Mouse (Mus musculus) MEL (cell line): ENCODE measurements around the gene Gpx3. TPM values are rescaled to one million over a fixed set of nuclear protein-coding genes. Genes with fewer than 3 reads are reported as not detected.

Experiments
- DNase-seq: peaks from one replicate; pipeline ENCODE4 v3.0.0; 2011; ENCODE audit warnings: low read depth, low spot score
- H3K27ac ChIP-seq: 2 replicates; pipeline ENCODE4 v1.5.1; 2012; ENCODE audit warnings: low read depth, mild to moderate bottlenecking, control low read depth, low read length, moderate library complexity; ENCODE audit not compliant: control insufficient read depth
- H3K27me3 ChIP-seq, 2 experiments: fragments of 150-350 bp in 1 of 2; sonication (generic) in 1 of 2; 2 replicates each; pipeline ENCODE4 v1.6.1; 2012; ENCODE audit warnings: low read length in 2 of 2, mild to moderate bottlenecking in 2 of 2, improper control_type of control experiment in 1 of 2, moderate library complexity in 1 of 2; ENCODE audit not compliant: insufficient read depth in 2 of 2, control insufficient read depth in 1 of 2
- H3K36me3 ChIP-seq, 2 experiments: 2 replicates each; pipeline ENCODE4 v1.6.1; 2012 to 2014; ENCODE audit warnings: low read length in 2 of 2, improper control_type of control experiment in 1 of 2, inconsistent platforms in 1 of 2, mild to moderate bottlenecking in 1 of 2; ENCODE audit not compliant: insufficient read depth in 2 of 2, control insufficient read depth in 1 of 2
- H3K4me1 ChIP-seq, 2 experiments: fragments of 150-350 bp in 1 of 2; sonication (generic) in 1 of 2; 2 replicates each; pipeline ENCODE4 v1.6.1; 2012; ENCODE audit warnings: low read length in 2 of 2, improper control_type of control experiment in 1 of 2, mild to moderate bottlenecking in 1 of 2; ENCODE audit not compliant: insufficient read depth in 2 of 2, control insufficient read depth in 1 of 2
- H3K4me3 ChIP-seq, 2 experiments: fragments of 150-350 bp in 1 of 2; sonication (generic) in 1 of 2; 2 replicates each; pipeline ENCODE4 v1.5.1; 2012; ENCODE audit warnings: low read depth in 2 of 2, low read length in 2 of 2, mild to moderate bottlenecking in 2 of 2, moderate library complexity in 2 of 2, control low read depth in 1 of 2, improper control_type of control experiment in 1 of 2; ENCODE audit not compliant: control insufficient read depth in 1 of 2, insufficient read depth in 1 of 2
- H3K79me2 ChIP-seq: 2 replicates; pipeline ENCODE4 v1.6.1; 2012; ENCODE audit warnings: mild to moderate bottlenecking, low read length, moderate library complexity; ENCODE audit not compliant: control insufficient read depth, poor library complexity, insufficient read depth
- H3K9ac ChIP-seq: 2 replicates; pipeline ENCODE4 v1.6.1; 2012; ENCODE audit warnings: low read depth, mild to moderate bottlenecking, control low read depth, low read length, moderate library complexity; ENCODE audit not compliant: control insufficient read depth, poor library complexity, severe bottlenecking
- H3K9me3 ChIP-seq: fragments of 150-350 bp; sonication (generic); replicated peaks from 2 replicates; pipeline ENCODE4 v1.6.1; 2012; ENCODE audit warnings: mild to moderate bottlenecking, low read length, improper control_type of control experiment, moderate library complexity; ENCODE audit not compliant: insufficient read depth
- BHLHE40 ChIP-seq: IDR thresholded peaks from 2 replicates; pipeline ENCODE4 v1.6.1; 2012; ENCODE audit warnings: low read depth, mild to moderate bottlenecking, inconsistent platforms, low read length, improper control_type of control experiment, borderline replicate concordance
- CHD2 ChIP-seq: IDR thresholded peaks from 2 replicates; pipeline ENCODE4 v1.6.1; 2011; ENCODE audit warnings: low read length, improper control_type of control experiment
- ELF1 ChIP-seq: IDR thresholded peaks from 2 replicates; pipeline ENCODE4 v1.6.1; 2014; ENCODE audit warnings: low read depth, mild to moderate bottlenecking, inconsistent platforms, low read length, improper control_type of control experiment, moderate library complexity
- EP300 ChIP-seq, 2 experiments: IDR thresholded peaks; 2 replicates each; pipeline ENCODE4 v1.6.1; 2011; ENCODE audit warnings: improper control_type of control experiment in 2 of 2, low read length in 2 of 2, low read depth in 1 of 2, mild to moderate bottlenecking in 1 of 2
- GATA1 ChIP-seq: IDR thresholded peaks from 2 replicates; pipeline ENCODE4 v1.6.1; 2011; ENCODE audit warnings: low read depth, low read length, improper control_type of control experiment
- HCFC1 ChIP-seq: IDR thresholded peaks from 2 replicates; pipeline ENCODE4 v1.6.1; 2012; ENCODE audit warnings: low read depth, mild to moderate bottlenecking, inconsistent platforms, low read length, improper control_type of control experiment, moderate library complexity
- JUND ChIP-seq: IDR thresholded peaks from 2 replicates; pipeline ENCODE4 v1.6.1; 2011; ENCODE audit warnings: low read depth, mild to moderate bottlenecking, improper control_type of control experiment, low read length
- KAT2A ChIP-seq: conservative IDR thresholded peaks from 2 replicates; pipeline ENCODE4 v1.6.1; 2012; ENCODE audit warnings: low read depth, low read length, improper control_type of control experiment, inconsistent platforms
- MAFK ChIP-seq: IDR thresholded peaks from 2 replicates; pipeline ENCODE4 v1.6.1; 2011; ENCODE audit warnings: low read depth, mild to moderate bottlenecking, low read length, improper control_type of control experiment, borderline replicate concordance
- MAX ChIP-seq: IDR thresholded peaks from 2 replicates; pipeline ENCODE4 v1.6.1; 2011; ENCODE audit warnings: low read length, improper control_type of control experiment
- MAZ ChIP-seq: IDR thresholded peaks from 2 replicates; pipeline ENCODE4 v1.6.1; 2012; ENCODE audit warnings: low read depth, mild to moderate bottlenecking, inconsistent platforms, low read length, improper control_type of control experiment
- MEF2A ChIP-seq: IDR thresholded peaks from 2 replicates; pipeline ENCODE4 v1.6.1; 2014; ENCODE audit warnings: low read depth, mild to moderate bottlenecking, inconsistent platforms, low read length, improper control_type of control experiment; ENCODE audit not compliant: poor library complexity, insufficient replicate concordance, severe bottlenecking; ENCODE audit errors: extremely low read depth
- MYB ChIP-seq: IDR thresholded peaks from 2 replicates; pipeline ENCODE4 v1.6.1; 2011; ENCODE audit warnings: mild to moderate bottlenecking, low read depth, low read length, improper control_type of control experiment
- NELFE ChIP-seq: IDR thresholded peaks from 2 replicates; pipeline ENCODE4 v1.6.1; 2011; ENCODE audit warnings: low read depth, low read length, improper control_type of control experiment
- NRF1 ChIP-seq: IDR thresholded peaks from 2 replicates; pipeline ENCODE4 v1.6.1; 2014; ENCODE audit warnings: low read depth, mild to moderate bottlenecking, inconsistent platforms, low read length, improper control_type of control experiment, moderate library complexity; ENCODE audit not compliant: poor library complexity, insufficient read depth, severe bottlenecking
- POLR2A ChIP-seq, 2 experiments: IDR thresholded peaks; 2 replicates each; pipeline ENCODE4 v1.6.1; 2011 to 2012; ENCODE audit warnings: low read length in 2 of 2, mild to moderate bottlenecking in 2 of 2, control low read depth in 1 of 2, improper control_type of control experiment in 1 of 2, low read depth in 1 of 2, moderate library complexity in 1 of 2; ENCODE audit not compliant: control insufficient read depth in 1 of 2, insufficient read depth in 1 of 2, poor library complexity in 1 of 2
- SMC3 ChIP-seq: IDR thresholded peaks from 2 replicates; pipeline ENCODE4 v1.6.1; 2011; ENCODE audit warnings: low read depth, low read length, improper control_type of control experiment
- TCF12 ChIP-seq: IDR thresholded peaks from 2 replicates; pipeline ENCODE4 v1.6.1; 2014; ENCODE audit warnings: low read depth, mild to moderate bottlenecking, inconsistent platforms, low read length, improper control_type of control experiment, moderate library complexity
- UBTF ChIP-seq: IDR thresholded peaks from 2 replicates; pipeline ENCODE4 v1.6.1; 2012; ENCODE audit warnings: low read depth, mild to moderate bottlenecking, inconsistent platforms, low read length, improper control_type of control experiment, moderate library complexity, borderline replicate concordance; ENCODE audit not compliant: insufficient read depth
- ZC3H11A ChIP-seq: IDR thresholded peaks from 2 replicates; pipeline ENCODE4 v1.6.1; 2012; ENCODE audit warnings: low read depth, mild to moderate bottlenecking, inconsistent platforms, low read length, improper control_type of control experiment
- ZNF384 ChIP-seq: IDR thresholded peaks from 2 replicates; pipeline ENCODE4 v1.6.1; 2012; ENCODE audit warnings: low read depth, mild to moderate bottlenecking, inconsistent platforms, low read length, improper control_type of control experiment
- polyA plus RNA-seq, 2 experiments: library from polyadenylated mRNA; stranded (reverse) in 1 of 2; unstranded in 1 of 2; fragments of >175 nt in 1 of 2; fragments of >200 nt in 1 of 2; gene quantifications; 2 replicates each; pipeline versions ENCODE4 v1.2.1 to v1.2.4; 2012; ENCODE audit warnings: low replicate concordance in 2 of 2, low read depth in 1 of 2; ENCODE audit not compliant: insufficient read length in 2 of 2, insufficient read depth in 1 of 2, missing spikeins in 1 of 2
- total RNA-seq: library from RNA; depleted of rRNA; stranded (reverse); fragments of 300-350 nt; gene quantifications from 2 replicates; pipeline ENCODE4 v1.2.3, GENCODE M21; 2012

Gene Gpx3
- total and polyA plus RNA-seq, 3 experiments, result 0.12 to 0.15 TPM; not detected in 1

- H3K27me3 ChIP-seq, result no peaks in the 10 kb centered on the region
- no peak overlapping the region for H3K27ac ChIP-seq
- no peaks in the 10 kb centered on the region for H3K9me3 ChIP-seq
- no peaks in the 10 kb centered on the region for H3K36me3 ChIP-seq
- DNase-seq, result no peak
- no peak overlapping the region for H3K9ac ChIP-seq
- TF ChIP-seq TCF12 (no peak), ZC3H11A (no peak), HCFC1 (no peak), JUND (no peak), POLR2A (IDR thresholded peaks at IDR 0.05; ENCODE audit: control insufficient read depth in 1 of 2, insufficient read depth in 1 of 2, low read depth in 1 of 2, low read length in 2 of 2, poor library complexity in 1 of 2) (no peak)
- no peak overlapping the region for H3K4me3 ChIP-seq
- H3K79me2 ChIP-seq, result no peaks in the 10 kb centered on the region
- H3K4me1 ChIP-seq, result no peaks in the 10 kb centered on the region
Observed at GRCm38 (mm10) chr11:54929290-54929689, 27.0 kb downstream of the Gpx3 start.

GRCm38 (mm10) chr11:54929744-54930143 is 27.5 kb downstream of the Gpx3 start:
- H3K27me3 ChIP-seq, result no peaks in the 10 kb centered on the region
- no peaks in the 10 kb centered on the region for H3K9me3 ChIP-seq
- H3K4me3 ChIP-seq, result no peak overlapping the region
- no peak for TF ChIP-seq SMC3
- TF ChIP-seq MAFK, result no peak
- no peak for TF ChIP-seq NRF1
- no peak for TF ChIP-seq HCFC1
- no peak for TF ChIP-seq BHLHE40
- no peak for TF ChIP-seq KAT2A
- no peak for TF ChIP-seq GATA1
- no peak for TF ChIP-seq TCF12
- no peak for TF ChIP-seq MYB
- TF ChIP-seq CHD2, result no peak
- no peak for TF ChIP-seq MAX
- no peak for TF ChIP-seq MAZ
- no peak for TF ChIP-seq UBTF
- TF ChIP-seq ELF1, result no peak
- no peak for TF ChIP-seq NELFE
- TF ChIP-seq MEF2A, result no peak
- no peak for TF ChIP-seq EP300 (IDR thresholded peaks at IDR 0.05; ENCODE audit: low read depth in 1 of 2, low read length in 2 of 2)
- TF ChIP-seq ZNF384, result no peak
- no peak for DNase-seq
- no peaks in the 10 kb centered on the region for H3K36me3 ChIP-seq
- no peaks in the 10 kb centered on the region for H3K79me2 ChIP-seq
- no peak overlapping the region for H3K27ac ChIP-seq
- no peak overlapping the region for H3K9ac ChIP-seq
- H3K4me1 ChIP-seq, result no peaks in the 10 kb centered on the region
